14 mouse cellular contexts compared by ENCODE assay signal in the genomic region with DNA sequence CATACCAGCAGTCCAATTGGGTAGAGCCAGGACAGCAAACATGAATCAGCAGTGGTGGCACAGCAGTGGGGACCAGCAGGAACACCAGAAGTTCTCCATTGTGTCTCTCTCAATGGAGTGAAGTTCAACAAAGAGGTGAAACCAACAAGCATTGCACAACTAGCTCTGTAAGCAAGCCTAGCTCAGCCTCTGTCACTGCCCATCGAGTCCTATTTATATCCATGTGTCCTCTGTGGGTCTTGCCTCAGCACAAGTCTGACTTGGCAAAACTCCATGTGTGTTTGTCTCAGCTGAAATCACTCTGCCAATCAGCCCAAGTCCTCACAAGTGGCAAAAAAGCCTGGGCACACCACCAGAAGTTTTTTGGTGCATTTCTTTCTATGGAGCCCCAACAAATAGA.
DNase-seq lines count a peak whose midpoint lies in the region; ATAC-seq and TF ChIP-seq lines count a peak whose summit lies in the region.
"Had no signal": no experiment of that assay in that cellular context is flagged by ENCODE, and none has a peak within 500 bp of the region (broad histone marks: within the 10 kb centered on the region; RNA-seq: fewer than 3 reads in every experiment).

No protein-coding gene starts in this region.

- WGBS in midbrain, postnatal 0 days, result 71% methylated on average over 1 of the region's 1 CpGs
- WGBS in midbrain, embryonic 13.5 days, result 81% methylated on average over 1 of the region's 1 CpGs

- DNase-seq in heart, adult 11 months, result peak; percentile 91
- no peak for DNase-seq in heart, postnatal 25 days (ENCODE audit: low spot score)
- peak; percentile 3 for DNase-seq in midbrain, postnatal 0 days (ENCODE audit: low spot score)
- peak; percentile 5 for DNase-seq in heart, postnatal 4 days
- DNase-seq in skeletal muscle tissue, adult 2 months (ENCODE audit: low read depth, low spot score), result peak; percentile 47
- no peak for DNase-seq in T-cell, adult 2 months (ENCODE audit: low spot score)
- no peak for DNase-seq in cerebellum, adult 11-12 months
- DNase-seq: kidney, postnatal 25 days; right cerebral cortex, adult 18-20 months; thymus, postnatal 36 days had no signal

- H3K36me3 ChIP-seq in midbrain, postnatal 0 days (ENCODE audit: insufficient read depth, low read length), result no peaks in the 10 kb centered on the region
- no peaks in the 10 kb centered on the region for H3K36me3 ChIP-seq in midbrain, embryonic 13.5 days
- H3K36me3 ChIP-seq: midbrain, embryonic 10.5 days had no signal

- no peaks in the 10 kb centered on the region for H3K27me3 ChIP-seq in midbrain, postnatal 0 days (ENCODE audit: insufficient read depth, low read length)
- no peaks in the 10 kb centered on the region for H3K27me3 ChIP-seq in midbrain, embryonic 13.5 days

- intact Hi-C loops in heart, postnatal 25 days (cut with DNase I), result no loop called here

- H3K4me1 ChIP-seq in midbrain, postnatal 0 days (ENCODE audit: insufficient read depth, low read length), result no peaks in the 10 kb centered on the region
- H3K4me1 ChIP-seq in midbrain, embryonic 13.5 days (replicated peaks), result no peaks in the 10 kb centered on the region
- H3K4me1 ChIP-seq: midbrain, embryonic 10.5 days had no signal

- ATAC-seq in midbrain, postnatal 0 days (ENCODE audit: low FRiP score), result no peak
- ATAC-seq in midbrain, embryonic 13.5 days, result no peak
- ATAC-seq: CD4-positive, CD25-positive, alpha-beta regulatory T cell, adult 4 months had no signal

- no peak for TF ChIP-seq CTCF in midbrain, postnatal 0 days (IDR thresholded peaks at IDR 0.05)

- H3K4me2 ChIP-seq in midbrain, postnatal 0 days (ENCODE audit: low read depth, low read length, poor library complexity, severe bottlenecking), result no peak overlapping the region
- H3K4me2 ChIP-seq in midbrain, embryonic 13.5 days (replicated peaks), result no peak overlapping the region

- H3K4me3 ChIP-seq in midbrain, postnatal 0 days (ENCODE audit: low read depth, low read length), result no peak overlapping the region
- no peak overlapping the region for H3K4me3 ChIP-seq in midbrain, embryonic 13.5 days (replicated peaks)
- H3K4me3 ChIP-seq: heart, adult 2 months; midbrain, embryonic 10.5 days had no signal

- H3K9me3 ChIP-seq in midbrain, postnatal 0 days (ENCODE audit: low read length), result no peaks in the 10 kb centered on the region
- H3K9me3 ChIP-seq in midbrain, embryonic 13.5 days, result no peaks in the 10 kb centered on the region; the same call in 1 of the 2 replicates
- H3K9me3 ChIP-seq: midbrain, embryonic 10.5 days had no signal

- H3K9ac ChIP-seq in midbrain, postnatal 0 days (replicated peaks; ENCODE audit: low read length, poor library complexity, severe bottlenecking), result no peak overlapping the region
- H3K9ac ChIP-seq in midbrain, embryonic 13.5 days (replicated peaks), result no peak overlapping the region

- no peak overlapping the region for H3K27ac ChIP-seq in midbrain, postnatal 0 days (ENCODE audit: low read depth, low read length)
- no peak overlapping the region for H3K27ac ChIP-seq in midbrain, embryonic 13.5 days
- H3K27ac ChIP-seq: heart, adult 2 months; midbrain, embryonic 10.5 days had no signal

Comparison
In these comparisons a context has a peak if more than half of its experiments do, and no peak if none do; other contexts are left out.
1. DNase-seq: peak in heart, adult 11 months (single experiment), midbrain, postnatal 0 days (single experiment), heart, postnatal 4 days (single experiment) and skeletal muscle tissue, adult 2 months (single experiment); none in heart, postnatal 25 days (single experiment), T-cell, adult 2 months (single experiment) and cerebellum, adult 11-12 months (single experiment).